Mouse (Mus musculus) midbrain, embryonic 13.5 days (tissue): ENCODE measurements around the gene Gm43191. TPM values are rescaled to one million over a fixed set of nuclear protein-coding genes. Genes with fewer than 3 reads are reported as not detected.
A peak's percentile ranks its signal among the peaks of the same experiment; 100 is the strongest.

Experiments used
- ATAC-seq: fragments of 200-750 bp; cut with Nextera tagmentation; 2 replicates; pipeline ENCODE4 v1.8.0; 2017; ENCODE audit warnings: mild to moderate bottlenecking, moderate TSS enrichment, moderate library complexity
- H3K27ac ChIP-seq: fragments of 300-500 bp; sonication (generic); 2 replicates; pipeline ENCODE4 v1.5.1; 2015; ENCODE audit warnings: inconsistent platforms, mild to moderate bottlenecking, moderate library complexity
- H3K27me3 ChIP-seq: fragments of 300-500 bp; sonication (generic); 2 replicates; pipeline ENCODE4 v1.6.1; 2015; ENCODE audit warnings: mild to moderate bottlenecking, inconsistent platforms
- H3K36me3 ChIP-seq: fragments of 300-500 bp; sonication (generic); 2 replicates; pipeline ENCODE4 v1.6.1; 2015; ENCODE audit warnings: mild to moderate bottlenecking, inconsistent platforms
- H3K4me1 ChIP-seq: fragments of 300-500 bp; sonication (generic); replicated peaks from 2 replicates; pipeline ENCODE4 v1.6.1; 2015; ENCODE audit warnings: inconsistent platforms
- H3K4me2 ChIP-seq: fragments of 300-500 bp; sonication (generic); replicated peaks from 2 replicates; pipeline ENCODE4 v1.6.1; 2015; ENCODE audit warnings: moderate library complexity, mild to moderate bottlenecking, inconsistent platforms
- H3K4me3 ChIP-seq: fragments of 300-500 bp; sonication (generic); replicated peaks from 2 replicates; pipeline ENCODE4 v1.5.1; 2015; ENCODE audit warnings: mild to moderate bottlenecking, inconsistent platforms
- H3K9ac ChIP-seq: fragments of 300-500 bp; sonication (generic); replicated peaks from 2 replicates; pipeline ENCODE4 v1.6.1; 2015; ENCODE audit warnings: mild to moderate bottlenecking, inconsistent platforms
- H3K9me3 ChIP-seq: fragments of 300-500 bp; sonication (generic); 2 replicates; pipeline ENCODE4 v1.6.1; 2016; ENCODE audit warnings: mild to moderate bottlenecking, inconsistent platforms
- WGBS: fragments of 180-500 bp; shearing (Covaris S2); methylation state at CpG from one replicate; pipeline ENCODE4 v1.1.7; 2015; 5-methylcytosine and 5-hydroxymethylcytosine counted together
- polyA plus RNA-seq: library from polyadenylated mRNA; unstranded; fragments of >200 nt; fragmentation: Nextera tagmentation; extraction: Ambion mirVana; gene quantifications from 2 replicates; pipeline ENCODE4 v1.2.1, GENCODE M21; 2015

Gm43191 gene
- not detected in 2 replicates for polyA plus RNA-seq

- no peak for ATAC-seq
- H3K36me3 ChIP-seq, result 0 out of 2 replicates have a peak, but pooled peaks cover 6% of the 10 kb centered on the region
- no peaks in the 10 kb centered on the region for H3K4me1 ChIP-seq
- no peak within 1 kb of the TSS for H3K9ac ChIP-seq
- no peaks in the 10 kb centered on the region for H3K27me3 ChIP-seq
- WGBS, result 93% methylated on average over 1 of the region's 1 CpGs
- H3K4me2 ChIP-seq, result no peak within 1 kb of the TSS
- H3K9me3 ChIP-seq, result no peaks in the 10 kb centered on the region
- no peak within 1 kb of the TSS for H3K4me3 ChIP-seq
- H3K27ac ChIP-seq, result no peak within 1 kb of the TSS
These were observed at the start of gene Gm43191 for GRCm38 (mm10) chr3:116681160-116681559. TSS of gene Gm43191 (minus strand) at chr3:116681260.

DNA sequence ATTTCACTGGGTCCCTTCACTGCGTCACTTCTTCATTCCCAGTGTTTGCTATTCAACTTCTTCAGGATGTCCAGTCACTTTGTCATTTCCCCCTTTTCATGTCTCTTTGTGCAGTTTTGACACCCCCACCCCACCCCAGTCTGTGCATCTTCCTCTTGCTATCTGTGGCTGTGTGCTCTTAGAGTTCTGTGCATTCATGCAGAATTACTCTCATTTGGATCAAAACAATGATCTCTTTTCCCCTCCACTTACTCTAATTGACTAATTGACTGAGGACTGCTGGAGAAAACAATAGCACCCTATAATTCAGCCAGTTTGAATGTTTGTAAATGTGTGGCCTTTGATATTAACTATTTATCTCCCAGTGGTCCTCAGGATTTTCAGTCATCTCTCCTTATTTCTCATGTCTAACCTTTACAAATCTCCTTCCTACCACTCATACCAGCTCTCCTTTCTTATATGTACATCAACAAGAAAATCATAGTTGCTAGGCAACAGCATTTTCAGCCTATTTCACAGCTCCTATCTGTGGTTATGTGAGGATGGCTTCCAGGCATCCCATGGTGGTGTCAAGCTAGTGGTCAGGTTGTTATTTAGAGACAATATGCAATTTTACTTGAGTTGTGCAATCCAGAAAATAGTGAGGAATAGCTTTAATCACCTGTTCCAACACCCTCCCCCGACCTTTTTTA lies 48.6 kb upstream of the Gm43191 start:
- Histone ChIP-seq H3K9me3 (no peaks in the 10 kb centered on the region), H3K9ac (no peak overlapping the region), H3K4me3 (no peak overlapping the region), H3K27ac (no peak overlapping the region), H3K36me3 (no peaks in the 10 kb centered on the region), H3K4me1 (no peaks in the 10 kb centered on the region), H3K4me2 (no peak overlapping the region), H3K27me3 (no peaks in the 10 kb centered on the region)
- no peak for ATAC-seq
- WGBS, result 77% methylated on average over 2 of the region's 2 CpGs

- Histone ChIP-seq H3K4me1 (no peaks in the 10 kb centered on the region), H3K27ac (no peak overlapping the region), H3K36me3 (no peaks in the 10 kb centered on the region), H3K4me2 (no peak overlapping the region), H3K4me3 (no peak overlapping the region), H3K27me3 (no peaks in the 10 kb centered on the region), H3K9me3 (no peaks in the 10 kb centered on the region), H3K9ac (no peak overlapping the region)
- ATAC-seq, result no peak
- WGBS, result 78% methylated on average over 9 of the region's 9 CpGs
These were observed 45.7 kb upstream of the Gm43191 start for GRCm38 (mm10) chr3:116726807-116727206.

GRCm38 (mm10) chr3:116723496-116724481 lies 42.7 kb upstream of the Gm43191 start:
- Histone ChIP-seq H3K36me3 (no peaks in the 10 kb centered on the region), H3K9ac (no peak overlapping the region), H3K27ac (no peak overlapping the region), H3K4me2 (no peak overlapping the region), H3K4me1 (no peaks in the 10 kb centered on the region), H3K27me3 (no peaks in the 10 kb centered on the region), H3K4me3 (no peak overlapping the region), H3K9me3 (no peaks in the 10 kb centered on the region)
- WGBS, result 54% methylated on average over 10 of the region's 10 CpGs
- no peak for ATAC-seq

GRCm38 (mm10) chr3:116722980-116723379 lies 41.9 kb upstream of the Gm43191 start:
- no peak overlapping the region for H3K27ac ChIP-seq
- H3K27me3 ChIP-seq, result no peaks in the 10 kb centered on the region
- H3K9me3 ChIP-seq, result no peaks in the 10 kb centered on the region
- ATAC-seq, result no peak
- no peak overlapping the region for H3K9ac ChIP-seq
- no peaks in the 10 kb centered on the region for H3K36me3 ChIP-seq
- H3K4me3 ChIP-seq, result no peak overlapping the region
- no peak overlapping the region for H3K4me2 ChIP-seq
- no peaks in the 10 kb centered on the region for H3K4me1 ChIP-seq
- 83% methylated on average over 4 of the region's 4 CpGs for WGBS

- peaks cover 1% of the 10 kb centered on the region; the same call in 1 of the 2 replicates for H3K27me3 ChIP-seq
- ATAC-seq, result no peak
- no peak overlapping the region for H3K4me3 ChIP-seq
- no peak overlapping the region for H3K4me2 ChIP-seq
- no peaks in the 10 kb centered on the region for H3K4me1 ChIP-seq
- H3K27ac ChIP-seq, result no peak overlapping the region
- H3K36me3 ChIP-seq, result no peaks in the 10 kb centered on the region
- no peaks in the 10 kb centered on the region for H3K9me3 ChIP-seq
- WGBS, result 76% methylated on average over 3 of the region's 3 CpGs
- H3K9ac ChIP-seq, result no peak overlapping the region
These were observed 37.9 kb upstream of the Gm43191 start for GRCm38 (mm10) chr3:116718951-116719350.

GRCm38 (mm10) chr3:116713031-116713430 lies 32.0 kb upstream of the Gm43191 start:
- H3K9me3 ChIP-seq, result no peaks in the 10 kb centered on the region
- no peak overlapping the region for H3K9ac ChIP-seq
- peak overlapping the region; percentile 72; the same call in 1 of the 2 replicates for H3K4me3 ChIP-seq
- H3K4me2 ChIP-seq, result peak overlapping the region; percentile 76
- no peaks in the 10 kb centered on the region for H3K36me3 ChIP-seq
- H3K4me1 ChIP-seq, result peaks cover 9% of the 10 kb centered on the region
- WGBS, result 38% methylated on average over 5 of the region's 5 CpGs
- ATAC-seq, result no peak
- H3K27me3 ChIP-seq, result peaks cover 14% of the 10 kb centered on the region
- H3K27ac ChIP-seq, result no peak overlapping the region

GRCm38 (mm10) chr3:116712436-116712881 lies 31.4 kb upstream of the Gm43191 start, which contains the start of gene Slc35a3:
TSS of gene Slc35a3 (minus strand) at chr3:116712831.
- no peaks in the 10 kb centered on the region for H3K9me3 ChIP-seq
- peak within 1 kb of the TSS; percentile 72 for H3K4me3 ChIP-seq
- H3K4me1 ChIP-seq, result peaks cover 9% of the 10 kb centered on the region
- WGBS, result 3% methylated on average over 8 of the region's 8 CpGs
- H3K9ac ChIP-seq, result peak within 1 kb of the TSS; percentile 86
- H3K27ac ChIP-seq, result no peak within 1 kb of the TSS; the same call in 1 of the 2 replicates
- ATAC-seq, result peak; percentile 35; the same call in 1 of the 2 replicates
- H3K36me3 ChIP-seq, result no peaks in the 10 kb centered on the region
- H3K27me3 ChIP-seq, result peaks cover 14% of the 10 kb centered on the region
- peak within 1 kb of the TSS; percentile 76 for H3K4me2 ChIP-seq

DNA sequence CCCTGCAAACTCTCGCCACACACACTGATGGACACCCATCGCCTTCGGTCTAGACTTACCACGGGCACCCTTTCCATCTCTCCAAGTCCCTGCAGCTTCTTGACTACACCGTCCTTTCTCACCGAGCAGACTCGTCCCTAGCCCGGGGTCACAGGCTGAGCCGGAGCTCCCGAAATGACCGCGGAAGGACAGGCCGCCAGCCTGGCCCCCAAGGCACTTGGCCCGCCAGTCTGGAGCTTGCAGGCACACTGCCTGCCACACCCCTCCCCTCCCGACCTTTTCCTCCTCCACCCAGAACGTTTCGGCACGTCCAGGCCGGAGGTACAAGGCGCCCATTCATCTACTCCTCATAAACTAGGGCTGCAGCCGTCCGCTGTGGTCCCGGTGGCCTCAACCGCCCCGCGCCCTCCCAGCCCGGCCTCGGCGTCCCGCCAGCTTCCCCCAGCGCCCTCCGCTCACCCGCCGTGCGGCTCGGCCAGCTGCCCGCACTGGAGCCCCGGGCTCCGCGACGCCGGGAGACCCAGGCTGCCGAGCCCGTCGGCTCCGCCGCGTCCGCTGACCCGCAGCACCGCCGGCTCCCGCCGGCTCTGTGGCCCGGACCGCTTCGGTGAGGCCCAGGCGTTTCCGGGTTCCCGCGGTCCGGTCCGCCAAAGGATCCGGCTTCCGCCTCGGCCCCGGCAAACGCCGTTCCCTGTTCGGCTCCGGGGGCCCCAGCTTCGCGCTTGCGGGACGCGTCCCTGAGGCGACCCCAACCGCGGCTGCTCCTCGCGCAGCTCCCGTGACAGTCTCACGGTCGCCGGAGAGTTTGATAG lies 30.8 kb upstream of the Gm43191 start:
- Histone ChIP-seq H3K27me3 (peaks cover 14% of the 10 kb centered on the region), H3K27ac (no peak overlapping the region; the same call in 1 of the 2 replicates), H3K4me2 (peak overlapping the region; percentile 76), H3K9ac (peak overlapping the region; percentile 86), H3K9me3 (no peaks in the 10 kb centered on the region), H3K4me1 (peaks cover 9% of the 10 kb centered on the region), H3K4me3 (peak overlapping the region; percentile 72), H3K36me3 (no peaks in the 10 kb centered on the region)
- under 1% methylated on average over 63 of the region's 85 CpGs for WGBS
- ATAC-seq, result peak; percentile 88

DNA sequence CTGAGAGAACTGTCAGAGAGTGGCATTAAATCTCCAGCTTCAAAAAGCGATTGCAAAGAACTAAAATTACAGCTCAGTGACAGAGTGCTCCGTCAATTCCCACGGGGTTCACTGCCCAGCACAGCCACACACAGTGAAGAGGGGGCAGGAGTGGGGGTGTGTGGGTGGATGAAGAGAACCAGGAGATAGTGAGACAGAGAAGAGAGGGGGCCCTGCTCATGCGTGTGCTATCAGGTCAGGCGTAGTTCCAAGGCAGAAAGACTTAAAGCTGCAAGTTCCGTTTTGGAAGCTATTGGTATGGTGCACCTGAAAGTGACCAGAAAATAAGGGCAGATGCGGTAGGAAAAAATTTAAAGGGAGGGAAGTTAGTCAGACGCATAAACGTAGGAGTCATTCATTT lies 29.9 kb upstream of the Gm43191 start:
- Histone ChIP-seq H3K4me2 (peak overlapping the region; percentile 76), H3K27ac (no peak overlapping the region), H3K4me3 (peak overlapping the region; percentile 72), H3K9ac (no peak overlapping the region), H3K27me3 (peaks cover 14% of the 10 kb centered on the region), H3K9me3 (no peaks in the 10 kb centered on the region), H3K4me1 (peaks cover 9% of the 10 kb centered on the region), H3K36me3 (peaks cover 1% of the 10 kb centered on the region; the same call in 1 of the 2 replicates)
- 0 out of 2 replicates have a peak, but pooled peaks have one; percentile 27 for ATAC-seq
- 65% methylated on average over 9 of the region's 9 CpGs for WGBS

- H3K4me2 ChIP-seq, result no peak overlapping the region
- ATAC-seq, result no peak
- H3K27ac ChIP-seq, result no peak overlapping the region
- peaks cover under 1% of the 10 kb centered on the region; the same call in 1 of the 2 replicates for H3K4me1 ChIP-seq
- H3K9me3 ChIP-seq, result no peaks in the 10 kb centered on the region
- 68% methylated on average over 1 of the region's 1 CpGs for whole genome bisulfite sequencing
- peaks cover 5% of the 10 kb centered on the region; the same call in 1 of the 2 replicates for H3K36me3 ChIP-seq
- no peak overlapping the region for H3K9ac ChIP-seq
- H3K27me3 ChIP-seq, result no peaks in the 10 kb centered on the region
- H3K4me3 ChIP-seq, result no peak overlapping the region
These were observed 24.7 kb upstream of the Gm43191 start for GRCm38 (mm10) chr3:116705637-116706204.
